Comparison of ENCODE assay signal across 20 mouse cellular contexts in genomic region chr19:40421037-40421436, GRCm38 (mm10).
DNase-seq lines count a peak whose midpoint lies in the region; ATAC-seq lines count a peak whose summit lies in the region.
"Had no signal": no experiment of that assay in that cellular context is flagged by ENCODE, and none has a peak within 500 bp of the region (broad histone marks: within the 10 kb centered on the region; RNA-seq: fewer than 3 reads in every experiment).

No protein-coding gene starts in this region.

- DNase-seq in forebrain, embryonic 11.5 days (ENCODE audit: low spot score): no peak
- no peak for DNase-seq in hindbrain, embryonic 14.5 days (ENCODE audit: low spot score)
- no peak for DNase-seq in hindbrain, embryonic 11.5 days (ENCODE audit: low spot score)
- no peak for DNase-seq in neural tube, embryonic 10.5 days (ENCODE audit: extremely low spot score, low spot score)
- DNase-seq in left cerebral cortex, adult 11 months (ENCODE audit: low spot score): no peak
- no peak for DNase-seq in testis, postnatal 14 days (ENCODE audit: low spot score)
- DNase-seq: adrenal gland, postnatal 14 days; cerebellum, adult 8-10 months; cerebellum, postnatal 36 days; gastrocnemius, postnatal 10 days; kidney, postnatal 25 days; lung, adult 18-20 months; lung, postnatal 10 days; thymus, adult 2 months had no signal

- no peak overlapping the region for H3K4me2 ChIP-seq in forebrain, embryonic 13.5 days
- no peak overlapping the region for H3K4me2 ChIP-seq in forebrain, embryonic 11.5 days (ENCODE audit: low read depth, low read length, severe bottlenecking)
- H3K4me2 ChIP-seq in hindbrain, embryonic 14.5 days (replicated peaks): no peak overlapping the region
- no peak overlapping the region for H3K4me2 ChIP-seq in hindbrain, embryonic 11.5 days (replicated peaks; ENCODE audit: low read depth, low read length)
- H3K4me2 ChIP-seq in neural tube, embryonic 15.5 days: no peak overlapping the region
- H3K4me2 ChIP-seq: limb, embryonic 13.5 days; liver, embryonic 12.5 days; midbrain, embryonic 12.5 days had no signal

- no peaks in the 10 kb centered on the region for H3K9me3 ChIP-seq in forebrain, embryonic 13.5 days (replicated peaks)
- no peaks in the 10 kb centered on the region for H3K9me3 ChIP-seq in forebrain, embryonic 11.5 days (ENCODE audit: control insufficient read depth, low read length)
- H3K9me3 ChIP-seq in hindbrain, embryonic 14.5 days (ENCODE audit: control insufficient read depth, low read length): no peaks in the 10 kb centered on the region
- H3K9me3 ChIP-seq in hindbrain, embryonic 11.5 days (ENCODE audit: control insufficient read depth, low read length): no peaks in the 10 kb centered on the region
- no peaks in the 10 kb centered on the region for H3K9me3 ChIP-seq in neural tube, embryonic 15.5 days (replicated peaks)
- H3K9me3 ChIP-seq: limb, embryonic 13.5 days; liver, embryonic 12.5 days; midbrain, embryonic 12.5 days had no signal

- peak; percentile 50; the same call in 1 of the 2 replicates for ATAC-seq in forebrain, embryonic 13.5 days
- ATAC-seq in forebrain, embryonic 11.5 days (replicated peaks; ENCODE audit: low FRiP score): no peak
- no peak for ATAC-seq in hindbrain, embryonic 14.5 days (ENCODE audit: low FRiP score)
- ATAC-seq in hindbrain, embryonic 11.5 days (ENCODE audit: low FRiP score): no peak
- ATAC-seq in neural tube, embryonic 15.5 days (ENCODE audit: low FRiP score): no peak
- ATAC-seq: intestine, postnatal 0 days; liver, embryonic 12.5 days had no signal

- H3K4me3 ChIP-seq in forebrain, embryonic 13.5 days: no peak overlapping the region
- no peak overlapping the region for H3K4me3 ChIP-seq in forebrain, embryonic 11.5 days (ENCODE audit: low read depth, low read length)
- no peak overlapping the region for H3K4me3 ChIP-seq in hindbrain, embryonic 14.5 days (replicated peaks; ENCODE audit: low read length)
- H3K4me3 ChIP-seq in hindbrain, embryonic 11.5 days (ENCODE audit: low read depth, low read length): no peak overlapping the region
- no peak overlapping the region for H3K4me3 ChIP-seq in neural tube, embryonic 15.5 days (replicated peaks)
- H3K4me3 ChIP-seq: limb, embryonic 13.5 days; liver, embryonic 12.5 days; midbrain, embryonic 12.5 days had no signal

- 45% methylated on average over 7 of the region's 7 CpGs for WGBS in forebrain, embryonic 13.5 days
- WGBS in forebrain, embryonic 11.5 days: 67% methylated on average over 7 of the region's 7 CpGs
- 35% methylated on average over 7 of the region's 7 CpGs for WGBS in hindbrain, embryonic 14.5 days
- WGBS in hindbrain, embryonic 11.5 days: 62% methylated on average over 7 of the region's 7 CpGs
- WGBS in neural tube, embryonic 15.5 days: 35% methylated on average over 7 of the region's 7 CpGs

- no peak overlapping the region for H3K9ac ChIP-seq in forebrain, embryonic 13.5 days
- H3K9ac ChIP-seq in forebrain, embryonic 11.5 days (ENCODE audit: low read length): no peak overlapping the region
- H3K9ac ChIP-seq in hindbrain, embryonic 14.5 days: no peak overlapping the region
- H3K9ac ChIP-seq in hindbrain, embryonic 11.5 days (ENCODE audit: low read depth, low read length): no peak overlapping the region
- H3K9ac ChIP-seq in neural tube, embryonic 15.5 days (replicated peaks): no peak overlapping the region
- H3K9ac ChIP-seq: limb, embryonic 13.5 days; liver, embryonic 12.5 days; midbrain, embryonic 12.5 days had no signal

- H3K27ac ChIP-seq in forebrain, embryonic 13.5 days: peak overlapping the region; percentile 46
- H3K27ac ChIP-seq in forebrain, embryonic 11.5 days (ENCODE audit: low read depth, low read length): no peak overlapping the region
- H3K27ac ChIP-seq in hindbrain, embryonic 14.5 days: peak overlapping the region; percentile 21; the same call in 1 of the 2 replicates
- H3K27ac ChIP-seq in hindbrain, embryonic 11.5 days (ENCODE audit: low read depth, low read length): no peak overlapping the region
- H3K27ac ChIP-seq in neural tube, embryonic 15.5 days (replicated peaks): 0 out of 2 replicates have a peak overlapping the region, but pooled peaks have one; percentile 54
- H3K27ac ChIP-seq: limb, embryonic 13.5 days; liver, embryonic 12.5 days; midbrain, embryonic 12.5 days had no signal

- no peaks in the 10 kb centered on the region for H3K36me3 ChIP-seq in forebrain, embryonic 13.5 days (ENCODE audit: poor library complexity, severe bottlenecking)
- no peaks in the 10 kb centered on the region for H3K36me3 ChIP-seq in forebrain, embryonic 11.5 days (ENCODE audit: control insufficient read depth, insufficient read depth, low read length)
- no peaks in the 10 kb centered on the region for H3K36me3 ChIP-seq in hindbrain, embryonic 14.5 days (replicated peaks; ENCODE audit: control insufficient read depth, insufficient read depth)
- H3K36me3 ChIP-seq in hindbrain, embryonic 11.5 days (ENCODE audit: control insufficient read depth, insufficient read depth, low read length): no peaks in the 10 kb centered on the region
- H3K36me3 ChIP-seq in neural tube, embryonic 15.5 days: no peaks in the 10 kb centered on the region
- H3K36me3 ChIP-seq: limb, embryonic 13.5 days; liver, embryonic 12.5 days; midbrain, embryonic 12.5 days had no signal

- H3K4me1 ChIP-seq in forebrain, embryonic 13.5 days: peaks cover 10% of the 10 kb centered on the region
- H3K4me1 ChIP-seq in forebrain, embryonic 11.5 days (replicated peaks; ENCODE audit: control insufficient read depth, insufficient read depth, low read length): no peaks in the 10 kb centered on the region
- H3K4me1 ChIP-seq in hindbrain, embryonic 14.5 days (replicated peaks; ENCODE audit: control insufficient read depth, insufficient read depth, low read length): peaks cover 6% of the 10 kb centered on the region; the same call in 1 of the 2 replicates
- H3K4me1 ChIP-seq in hindbrain, embryonic 11.5 days (replicated peaks; ENCODE audit: control insufficient read depth, insufficient read depth, low read length): 0 out of 2 replicates have a peak, but pooled peaks cover 3% of the 10 kb centered on the region
- H3K4me1 ChIP-seq in neural tube, embryonic 15.5 days: peaks cover 9% of the 10 kb centered on the region; the same call in 1 of the 2 replicates
- H3K4me1 ChIP-seq: liver, embryonic 12.5 days had no signal

- no peaks in the 10 kb centered on the region for H3K27me3 ChIP-seq in forebrain, embryonic 13.5 days
- H3K27me3 ChIP-seq in forebrain, embryonic 11.5 days (ENCODE audit: control insufficient read depth, insufficient read depth, low read length): no peaks in the 10 kb centered on the region
- no peaks in the 10 kb centered on the region for H3K27me3 ChIP-seq in hindbrain, embryonic 14.5 days (ENCODE audit: control insufficient read depth, insufficient read depth, low read length)
- no peaks in the 10 kb centered on the region for H3K27me3 ChIP-seq in hindbrain, embryonic 11.5 days (ENCODE audit: control insufficient read depth, insufficient read depth, low read length)
- H3K27me3 ChIP-seq in neural tube, embryonic 15.5 days (replicated peaks): no peaks in the 10 kb centered on the region
- H3K27me3 ChIP-seq: limb, embryonic 13.5 days; liver, embryonic 12.5 days; midbrain, embryonic 12.5 days had no signal

Comparison
In these comparisons a context has a peak if more than half of its experiments do, and no peak if none do; other contexts are left out.
1. H3K27ac ChIP-seq: peak in forebrain, embryonic 13.5 days (single experiment), hindbrain, embryonic 14.5 days (single experiment) and neural tube, embryonic 15.5 days (single experiment); none in forebrain, embryonic 11.5 days (single experiment) and hindbrain, embryonic 11.5 days (single experiment).